Mouse (Mus musculus): ENCODE data around the gene Cox19. TPM values are rescaled to one million over a fixed set of nuclear protein-coding genes. Genes with fewer than 3 reads are reported as not detected.
"Not testable (repeated sequence)": the region's sequence is repeated elsewhere in the genome, so short reads cannot be mapped to it uniquely, and the experiment has no call there.

The Cox19 gene
- 116 and 147 TPM in 2 replicates for polyA plus RNA-seq (2016; fragmentation: Nextera tagmentation; extraction: Ambion mirVana)

DNA sequence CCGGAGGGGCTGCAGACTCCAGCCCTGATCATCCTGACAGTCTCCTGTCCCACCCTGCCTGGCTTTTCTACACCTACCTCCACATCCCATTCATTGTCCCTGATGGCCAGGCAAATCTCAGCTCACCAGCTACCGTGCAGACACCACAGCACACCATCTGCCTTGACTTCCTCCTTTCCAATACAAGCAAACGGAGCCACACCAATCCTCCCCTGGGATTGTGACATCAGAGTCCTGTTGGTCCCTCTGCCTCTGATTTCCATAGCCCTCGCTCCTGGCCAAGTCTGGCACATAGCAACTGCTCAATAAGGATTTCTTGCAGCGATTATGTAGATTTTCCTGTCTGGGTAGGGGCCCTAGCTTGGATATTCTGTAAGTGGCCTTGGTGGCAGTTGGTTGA, at the start of gene Cox19:
Gene Cox19 (minus strand): TSS at position 285 of the 400 bp plus-strand sequence.
- WGBS, result 56% methylated on average over 5 of the region's 5 CpGs
- Histone ChIP-seq H3K27me3 (ENCODE audit: insufficient read depth, poor library complexity, severe bottlenecking) (peaks cover 31% of the 10 kb centered on the region), H3K27ac (no peak within 1 kb of the TSS), H3K4me1 (replicated peaks) (peaks cover 24% of the 10 kb centered on the region), H3K9me3 (no peaks in the 10 kb centered on the region), H3K4me3 (no peak within 1 kb of the TSS), H3K36me3 (no peaks in the 10 kb centered on the region)
- no peak for DNase-seq (ENCODE audit: low spot score)

- Histone ChIP-seq H3K9me3 (no peaks in the 10 kb centered on the region), H3K4me1 (replicated peaks) (peaks cover 19% of the 10 kb centered on the region), H3K27ac (no peak overlapping the region), H3K27me3 (ENCODE audit: insufficient read depth, poor library complexity, severe bottlenecking) (no peaks in the 10 kb centered on the region), H3K4me3 (no peak overlapping the region), H3K36me3 (no peaks in the 10 kb centered on the region)
- DNase-seq (ENCODE audit: low spot score), result no peak
- 94% methylated on average over 14 of the region's 14 CpGs for WGBS
Observed at GRCm38 (mm10) chr5:139399991-139400390, 48.8 kb upstream of the Cox19 start.

GRCm38 (mm10) chr5:139398786-139399185, 47.6 kb upstream of the Cox19 start:
- DNase-seq (ENCODE audit: low spot score), result no peak
- WGBS, result 84% methylated on average over 5 of the region's 5 CpGs
- Histone ChIP-seq H3K36me3 (no peaks in the 10 kb centered on the region), H3K9me3 (no peaks in the 10 kb centered on the region), H3K27me3 (ENCODE audit: insufficient read depth, poor library complexity, severe bottlenecking) (no peaks in the 10 kb centered on the region), H3K4me1 (replicated peaks) (peaks cover 15% of the 10 kb centered on the region), H3K27ac (no peak overlapping the region), H3K4me3 (no peak overlapping the region)

GRCm38 (mm10) chr5:139397959-139398753, 46.9 kb upstream of the Cox19 start:
- Histone ChIP-seq H3K9me3 (no peaks in the 10 kb centered on the region), H3K27me3 (ENCODE audit: insufficient read depth, poor library complexity, severe bottlenecking) (no peaks in the 10 kb centered on the region), H3K4me3 (no peak overlapping the region), H3K27ac (no peak overlapping the region), H3K36me3 (no peaks in the 10 kb centered on the region), H3K4me1 (replicated peaks) (peaks cover 16% of the 10 kb centered on the region; the same call in 1 of the 2 replicates)
- 43% methylated on average over 5 of the region's 5 CpGs for WGBS
- peak; percentile 81 for DNase-seq (ENCODE audit: low spot score)

DNA sequence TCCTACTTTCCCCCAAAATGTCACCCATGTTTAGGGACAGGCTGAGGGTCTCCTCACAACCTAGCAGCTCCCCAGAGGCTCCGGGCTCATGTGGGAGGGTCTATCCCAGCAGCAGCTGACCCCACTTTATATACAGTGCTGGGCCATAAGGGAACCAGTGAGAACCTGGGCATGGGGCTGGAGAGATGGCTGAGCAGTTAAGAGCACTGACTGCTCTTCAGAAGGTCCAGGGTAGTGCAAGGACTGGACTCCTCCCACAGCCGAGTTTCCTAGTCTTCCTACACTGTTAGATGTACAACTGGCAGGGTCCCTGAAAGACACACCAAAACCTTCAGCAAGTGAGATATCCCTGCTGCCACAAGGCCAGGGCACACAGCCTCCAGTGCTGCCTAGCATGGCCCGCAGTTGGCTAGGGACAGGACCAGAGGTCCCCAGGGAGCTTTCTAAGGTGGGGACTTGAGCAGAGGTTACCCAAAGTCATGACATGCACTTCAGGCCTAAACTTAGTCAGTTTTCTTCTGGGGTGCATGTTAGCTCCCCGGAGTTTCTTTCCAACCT, 46.2 kb upstream of the Cox19 start:
- WGBS, result 89% methylated on average over 4 of the region's 4 CpGs
- H3K4me1 ChIP-seq (replicated peaks), result peaks cover 22% of the 10 kb centered on the region; the same call in 1 of the 2 replicates
- no peaks in the 10 kb centered on the region for H3K27me3 ChIP-seq (ENCODE audit: insufficient read depth, poor library complexity, severe bottlenecking)
- no peak overlapping the region for H3K4me3 ChIP-seq
- H3K9me3 ChIP-seq, result no peaks in the 10 kb centered on the region
- 0 out of 2 replicates have a peak, but pooled peaks cover 6% of the 10 kb centered on the region for H3K36me3 ChIP-seq
- DNase-seq (ENCODE audit: low spot score), result no peak
- H3K27ac ChIP-seq, result no peak overlapping the region

DNA sequence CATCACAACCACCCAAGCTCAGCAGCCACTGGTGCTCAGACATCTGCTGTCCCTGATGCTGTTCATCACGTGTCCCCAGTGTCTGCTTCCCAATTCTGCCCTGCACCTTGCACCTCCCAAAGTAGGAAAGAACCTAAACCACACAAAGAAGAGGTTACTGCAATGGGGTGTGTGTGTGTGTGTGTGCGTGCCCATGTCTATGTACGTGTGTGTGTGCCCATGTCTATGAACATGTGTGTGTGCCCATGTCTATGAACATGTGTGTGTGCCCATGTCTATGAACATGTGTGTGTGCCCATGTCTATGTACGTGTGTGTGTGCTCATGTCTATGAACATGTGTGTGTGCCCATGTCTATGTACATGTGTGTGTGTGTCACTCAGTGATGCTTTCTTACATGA, 44.3 kb upstream of the Cox19 start:
- H3K4me3 ChIP-seq, result no peak overlapping the region
- WGBS, result 95% methylated on average over 4 of the region's 4 CpGs
- H3K36me3 ChIP-seq, result 0 out of 2 replicates have a peak, but pooled peaks cover 8% of the 10 kb centered on the region
- no peaks in the 10 kb centered on the region for H3K27me3 ChIP-seq (ENCODE audit: insufficient read depth, poor library complexity, severe bottlenecking)
- no peaks in the 10 kb centered on the region for H3K9me3 ChIP-seq
- DNase-seq (ENCODE audit: low spot score), result no peak
- 0 out of 2 replicates have a peak overlapping the region, but pooled peaks have one; percentile 45 for H3K27ac ChIP-seq
- H3K4me1 ChIP-seq (replicated peaks), result peaks cover 34% of the 10 kb centered on the region

- Histone ChIP-seq H3K36me3 (0 out of 2 replicates have a peak, but pooled peaks cover 8% of the 10 kb centered on the region), H3K4me1 (replicated peaks) (peaks cover 42% of the 10 kb centered on the region), H3K27me3 (ENCODE audit: insufficient read depth, poor library complexity, severe bottlenecking) (no peaks in the 10 kb centered on the region), H3K9me3 (no peaks in the 10 kb centered on the region), H3K4me3 (no peak overlapping the region), H3K27ac (no peak overlapping the region)
- 76% methylated on average over 7 of the region's 7 CpGs for WGBS
- no peak for DNase-seq (ENCODE audit: low spot score)
Observed at GRCm38 (mm10) chr5:139394399-139394798, 43.2 kb upstream of the Cox19 start.

- Histone ChIP-seq H3K9me3 (no peaks in the 10 kb centered on the region), H3K4me1 (replicated peaks) (peaks cover 47% of the 10 kb centered on the region), H3K27ac (peak overlapping the region; percentile 40; the same call in 1 of the 2 replicates), H3K27me3 (ENCODE audit: insufficient read depth, poor library complexity, severe bottlenecking) (no peaks in the 10 kb centered on the region), H3K36me3 (0 out of 2 replicates have a peak, but pooled peaks cover 8% of the 10 kb centered on the region), H3K4me3 (no peak overlapping the region)
- no peak for DNase-seq (ENCODE audit: low spot score)
- 89% methylated on average over 16 of the region's 16 CpGs for WGBS
Observed at GRCm38 (mm10) chr5:139393197-139393588, 42.0 kb upstream of the Cox19 start.

- no peaks in the 10 kb centered on the region for H3K9me3 ChIP-seq
- 94% methylated on average over 37 of the region's 37 CpGs for WGBS
- 0 out of 2 replicates have a peak overlapping the region, but pooled peaks have one; percentile 40 for H3K27ac ChIP-seq
- no peaks in the 10 kb centered on the region for H3K27me3 ChIP-seq (ENCODE audit: insufficient read depth, poor library complexity, severe bottlenecking)
- H3K4me3 ChIP-seq, result no peak overlapping the region
- peaks cover 51% of the 10 kb centered on the region for H3K4me1 ChIP-seq (replicated peaks)
- H3K36me3 ChIP-seq, result 0 out of 2 replicates have a peak, but pooled peaks cover 8% of the 10 kb centered on the region
- DNase-seq (ENCODE audit: low spot score), result no peak
Observed at GRCm38 (mm10) chr5:139392219-139393196, 41.3 kb upstream of the Cox19 start.

GRCm38 (mm10) chr5:139391309-139391990, 40.2 kb upstream of the Cox19 start:
- H3K9me3 ChIP-seq, result no peaks in the 10 kb centered on the region
- peak overlapping the region; percentile 64 for H3K27ac ChIP-seq
- H3K4me3 ChIP-seq, result peak overlapping the region; percentile 9; the same call in 1 of the 2 replicates
- H3K4me1 ChIP-seq (replicated peaks), result peaks cover 53% of the 10 kb centered on the region
- H3K36me3 ChIP-seq, result 0 out of 2 replicates have a peak, but pooled peaks cover 8% of the 10 kb centered on the region
- WGBS, result 85% methylated on average over 11 of the region's 11 CpGs
- no peak for DNase-seq (ENCODE audit: low spot score)
- no peaks in the 10 kb centered on the region for H3K27me3 ChIP-seq (ENCODE audit: insufficient read depth, poor library complexity, severe bottlenecking)

DNA sequence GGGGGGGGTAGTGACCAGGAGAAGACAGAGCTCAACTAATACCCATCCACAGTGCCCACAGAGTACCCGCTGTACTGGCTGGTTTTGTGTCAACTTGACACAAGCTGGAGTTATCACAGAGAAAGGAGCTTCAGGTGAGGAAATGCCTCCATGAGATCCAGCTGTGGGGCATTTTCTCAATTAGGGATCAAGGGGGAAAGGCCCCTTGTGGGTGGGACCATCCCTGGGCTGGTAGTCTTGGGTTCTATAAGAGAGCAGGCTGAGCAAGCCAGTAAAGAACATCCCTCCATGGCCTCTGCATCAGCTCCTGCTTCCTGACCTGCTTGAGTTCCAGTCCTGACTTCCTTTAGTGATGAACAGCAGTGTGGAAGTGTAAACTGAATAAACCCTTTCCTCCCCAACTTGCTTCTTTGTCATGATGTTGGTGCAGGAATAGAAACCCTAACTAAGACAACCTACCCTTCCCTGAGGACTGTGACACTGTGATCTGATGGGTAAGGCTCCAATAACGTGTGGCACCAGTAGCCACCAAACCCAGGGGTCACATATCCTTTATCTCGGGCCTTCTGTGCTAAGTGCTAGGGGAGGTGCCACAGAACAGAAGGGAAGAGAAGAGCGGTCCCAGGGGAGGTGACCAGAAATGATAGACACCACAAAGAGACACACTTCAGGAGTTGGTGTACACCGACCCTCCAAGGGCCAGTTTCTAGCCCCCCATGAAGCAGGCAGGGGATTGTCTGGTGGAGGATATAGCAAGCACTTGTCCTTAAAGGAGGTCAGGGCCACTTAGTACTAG, 39.3 kb upstream of the Cox19 start:
- not testable (repeated sequence) for H3K36me3 ChIP-seq; DNase-seq (ENCODE audit: low spot score); H3K9me3 ChIP-seq; H3K27me3 ChIP-seq (ENCODE audit: insufficient read depth, poor library complexity, severe bottlenecking)
- Histone ChIP-seq H3K4me3 (peak overlapping the region; percentile 9; the same call in 1 of the 2 replicates), H3K27ac (peak overlapping the region; percentile 83), H3K4me1 (replicated peaks) (peaks cover 59% of the 10 kb centered on the region)
- WGBS, result 73% methylated on average over 5 of the region's 5 CpGs

Measured in hindbrain, embryonic 10.5 days (tissue).